Mouse (Mus musculus) erythroblast, embryonic 14.5 days (primary cell): Measurements from ENCODE around the gene Fgf14.

Experiments
- GATA1 ChIP-seq: IDR thresholded peaks from 2 replicates; pipeline ENCODE4 v1.6.1; 2012; ENCODE audit warnings: low read length, inconsistent platforms, mixed read lengths
- TAL1 ChIP-seq: IDR thresholded peaks from 3 replicates; pipeline ENCODE4 v1.6.1; 2012; ENCODE audit warnings: low read length, inconsistent platforms, mixed read lengths

- TF ChIP-seq TAL1 = no peak
- TF ChIP-seq GATA1 = no peak
Observed at GRCm38 (mm10) chr14:124263199-124263598, 413.7 kb downstream of the Fgf14 start.
